Mouse (Mus musculus) CH12.LX (cell line): ENCODE data around the gene Olfr957.

Experiments
- CHD2 ChIP-seq: IDR thresholded peaks from 2 replicates; pipeline ENCODE4 v1.6.1; 2011; ENCODE audit warnings: low read length, improper control_type of control experiment
- CTCF ChIP-seq, 2 experiments: IDR thresholded peaks in 1 of 2; conservative IDR thresholded peaks in 1 of 2; 2 replicates each; pipeline ENCODE4 v1.5.1; 2011 to 2012; ENCODE audit warnings: low read depth in 2 of 2, low read length in 2 of 2, improper control_type of control experiment in 1 of 2, inconsistent platforms in 1 of 2, mild to moderate bottlenecking in 1 of 2, moderate library complexity in 1 of 2
- EP300 ChIP-seq: IDR thresholded peaks from 2 replicates; pipeline ENCODE4 v1.6.1; 2011; ENCODE audit warnings: low read length, improper control_type of control experiment
- NELFE ChIP-seq: IDR thresholded peaks from 2 replicates; pipeline ENCODE4 v1.6.1; 2011; ENCODE audit warnings: low read depth, low read length, improper control_type of control experiment
- POLR2A ChIP-seq: IDR thresholded peaks from 2 replicates; pipeline ENCODE4 v1.6.1; 2011; ENCODE audit warnings: low read depth, mild to moderate bottlenecking, improper control_type of control experiment, low read length
- TCF12 ChIP-seq: IDR thresholded peaks from 2 replicates; pipeline ENCODE4 v1.6.1; 2014; ENCODE audit warnings: low read depth, mild to moderate bottlenecking, inconsistent platforms, low read length, improper control_type of control experiment

- no peak for TF ChIP-seq CHD2
- TF ChIP-seq EP300 = no peak
- TF ChIP-seq NELFE = no peak
- TF ChIP-seq POLR2A = no peak
- no peak for TF ChIP-seq CTCF (conservative IDR thresholded peaks at IDR 0.05 in 1 of 2, IDR thresholded peaks at IDR 0.05 in 1 of 2; ENCODE audit: low read depth in 2 of 2, low read length in 2 of 2)
- TF ChIP-seq TCF12 = no peak
Measured at GRCm38 (mm10) chr9:39471844-39472243, 43.8 kb downstream of the Olfr957 start, which contains the start of gene Olfr955.
